Mouse (Mus musculus) heart, adult 18-20 months (tissue): ENCODE measurements around the gene Coq8b. TPM values are rescaled to one million over a fixed set of nuclear protein-coding genes. Genes with fewer than 3 reads are reported as not detected.
"Not testable (repeated sequence)": the region's sequence is repeated elsewhere in the genome, so short reads cannot be mapped to it uniquely, and the experiment has no call there.

Source experiments
- DNase-seq, 2 experiments: peaks; one replicate each; pipeline ENCODE4 v3.0.0; 2021 to 2022; ENCODE audit warnings: mixed read lengths in 1 of 2
- total RNA-seq, 2 experiments: library from RNA; stranded (reverse); gene quantifications; 2 replicates each; pipeline ENCODE4 v1.2.3; 2021

Coq8b gene
- total RNA-seq, 2 experiments from 2014 or later = 9.8 to 11.3 TPM

- DNase-seq = no peak
These were observed 4.0 kb upstream of the Coq8b start for GRCm38 (mm10) chr7:27228865-27229264.

DNA sequence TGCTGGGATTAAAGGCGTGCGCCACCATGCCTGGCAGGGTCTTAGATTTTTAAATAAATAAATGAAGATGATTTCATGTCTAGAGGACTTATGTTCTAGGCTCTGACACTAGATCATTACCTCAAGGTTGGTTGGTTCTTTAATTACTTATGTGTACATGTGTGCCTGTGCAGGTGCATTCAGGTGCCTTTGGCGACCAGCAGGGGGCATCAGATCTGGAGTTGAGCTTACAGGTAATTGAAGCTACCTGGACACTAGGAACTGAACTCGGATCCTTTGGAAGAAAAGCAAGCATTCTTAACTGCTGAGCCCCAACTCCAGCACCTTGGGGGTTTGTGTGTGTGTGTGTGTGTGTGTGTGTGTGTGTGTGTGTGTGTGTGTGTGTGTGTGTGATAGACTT, 2.0 kb upstream of the Coq8b start:
- DNase-seq = no peak

GRCm38 (mm10) chr7:27231693-27232331, 1.0 kb upstream of the Coq8b start:
- peak; percentile 70 to 81 for DNase-seq

GRCm38 (mm10) chr7:27233300-27233699, 477 bp downstream of the Coq8b start:
- no peak for DNase-seq

DNA sequence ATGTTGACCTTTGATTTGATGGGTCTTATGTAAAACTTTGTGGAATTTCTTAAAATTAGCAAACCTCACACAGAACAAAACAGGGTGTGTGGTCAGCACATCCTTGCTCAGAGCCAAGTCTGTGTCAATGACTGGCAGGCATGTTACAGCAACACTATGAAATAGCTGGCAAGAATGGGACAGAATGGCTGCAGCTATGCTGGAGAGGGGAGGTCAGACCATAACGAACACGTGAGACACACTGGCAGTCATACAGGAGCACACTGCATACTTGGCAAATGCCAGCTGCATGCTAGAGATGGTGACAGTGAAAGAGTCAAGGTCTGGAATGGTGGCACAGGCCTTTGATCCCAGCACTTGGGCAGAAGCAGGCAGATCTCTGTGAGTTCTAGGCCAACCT, 2.9 kb downstream of the Coq8b start:
- no peak for DNase-seq

- no peak for DNase-seq
These were observed 4.7 kb downstream of the Coq8b start for GRCm38 (mm10) chr7:27237527-27237926.

GRCm38 (mm10) chr7:27238568-27238967, 5.7 kb downstream of the Coq8b start:
- peak in 1 of 2 experiments; percentile 41 for DNase-seq

GRCm38 (mm10) chr7:27243211-27243610, 10.4 kb downstream of the Coq8b start:
- DNase-seq = no peak

DNA sequence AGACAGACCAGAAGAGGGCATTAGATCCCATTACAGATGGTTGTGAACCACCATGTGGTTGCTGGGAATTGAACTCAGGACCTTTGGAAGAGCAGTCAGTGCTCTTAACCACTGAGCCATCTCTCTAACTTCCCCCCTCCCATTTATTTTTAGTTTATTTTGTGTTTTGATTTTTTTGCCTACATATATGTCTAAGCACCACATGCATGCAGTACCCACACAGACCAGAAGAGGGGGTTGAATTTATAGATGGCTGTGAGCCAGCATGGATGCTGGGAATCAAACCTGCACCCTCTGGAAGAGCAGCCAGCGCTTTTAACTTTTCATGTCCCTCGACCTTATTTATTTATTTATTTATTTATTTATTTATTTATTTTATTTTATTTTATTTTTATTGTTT, 11.3 kb downstream of the Coq8b start:
- not testable (repeated sequence) for DNase-seq

GRCm38 (mm10) chr7:27249146-27249545, 16.3 kb downstream of the Coq8b start:
- peak in 1 of 2 experiments; percentile 37 for DNase-seq

DNA sequence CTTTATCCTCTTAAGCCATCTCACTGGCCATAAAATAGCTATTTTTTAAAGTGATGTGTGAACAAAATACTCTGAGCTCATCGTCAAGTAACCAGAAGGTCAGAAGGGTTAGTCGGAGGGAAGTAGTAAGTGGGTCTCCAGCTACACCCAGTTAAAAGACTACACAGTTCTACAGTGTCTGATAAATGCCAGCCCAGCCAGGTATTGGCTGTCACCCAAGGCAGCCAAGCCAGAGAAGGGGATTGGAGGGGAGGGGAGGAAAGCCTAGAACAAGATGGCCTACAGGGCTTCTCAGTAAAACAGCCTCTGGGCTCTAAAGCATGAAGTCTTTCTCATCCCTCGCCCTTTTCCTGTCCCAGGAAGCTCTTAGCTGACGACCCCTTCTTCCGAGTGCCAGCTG, 17.1 kb downstream of the Coq8b start:
- DNase-seq = no peak

DNA sequence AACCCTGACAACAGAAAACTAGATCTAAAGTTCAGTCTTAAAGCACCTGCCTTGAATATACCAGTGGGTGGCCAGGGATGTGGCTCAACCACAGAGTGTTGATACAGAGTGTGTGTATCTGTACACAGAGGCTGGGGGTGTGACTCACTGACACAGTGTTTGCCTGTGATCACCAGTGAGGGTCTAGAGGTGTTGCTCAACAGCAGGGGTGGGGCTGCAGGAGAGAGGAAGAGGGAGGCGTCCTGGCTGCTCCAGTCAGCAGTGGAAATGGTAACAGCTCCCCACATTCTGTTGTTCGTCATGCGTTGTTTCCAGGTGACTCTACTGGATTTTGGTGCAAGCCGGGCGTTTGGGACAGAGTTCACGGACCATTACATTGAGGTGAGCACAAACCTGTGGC, 19.1 kb downstream of the Coq8b start:
- DNase-seq = no peak

DNA sequence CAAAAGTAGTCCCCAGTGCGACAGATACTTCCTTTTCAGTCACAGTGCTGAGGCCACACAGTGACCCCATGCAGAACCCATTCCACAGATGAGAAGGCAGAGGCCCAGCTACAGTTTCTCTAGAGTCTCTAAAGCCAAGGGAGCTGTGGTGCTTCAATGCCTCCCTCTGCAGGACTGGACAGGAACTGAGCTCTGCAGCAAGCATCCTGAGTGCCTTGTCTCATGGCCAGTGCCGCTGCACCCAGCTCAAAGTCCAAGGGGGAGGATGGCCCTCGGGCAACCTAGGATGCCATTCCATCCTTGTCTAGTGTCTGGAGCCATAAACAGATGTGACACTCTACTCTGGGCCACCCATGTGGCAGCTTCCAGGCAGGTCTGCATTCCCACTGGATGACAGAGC, 22.9 kb downstream of the Coq8b start:
- DNase-seq = peak in 1 of 2 experiments; percentile 33

GRCm38 (mm10) chr7:27257046-27257851, 24.4 kb downstream of the Coq8b start:
- peak; percentile 47 to 64 for DNase-seq

DNA sequence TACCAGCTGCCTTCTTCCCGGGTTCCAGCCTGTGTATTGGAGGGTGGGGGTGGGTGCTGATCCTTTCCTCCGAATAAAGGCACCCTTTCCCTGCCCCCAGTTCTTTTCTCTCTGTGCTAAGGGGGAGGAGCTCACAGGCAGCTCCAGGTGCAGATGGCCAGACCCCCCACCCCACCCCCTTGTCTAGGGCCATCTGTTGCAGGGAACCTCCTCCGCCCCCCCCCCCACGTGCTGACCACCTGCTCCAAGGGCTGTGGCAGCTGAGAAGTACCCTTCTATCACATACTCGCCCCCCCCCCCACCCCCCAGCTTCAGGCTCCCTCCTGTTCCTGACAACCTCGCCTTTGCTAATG, 25.0 kb downstream of the Coq8b start:
- DNase-seq = no peak

DNA sequence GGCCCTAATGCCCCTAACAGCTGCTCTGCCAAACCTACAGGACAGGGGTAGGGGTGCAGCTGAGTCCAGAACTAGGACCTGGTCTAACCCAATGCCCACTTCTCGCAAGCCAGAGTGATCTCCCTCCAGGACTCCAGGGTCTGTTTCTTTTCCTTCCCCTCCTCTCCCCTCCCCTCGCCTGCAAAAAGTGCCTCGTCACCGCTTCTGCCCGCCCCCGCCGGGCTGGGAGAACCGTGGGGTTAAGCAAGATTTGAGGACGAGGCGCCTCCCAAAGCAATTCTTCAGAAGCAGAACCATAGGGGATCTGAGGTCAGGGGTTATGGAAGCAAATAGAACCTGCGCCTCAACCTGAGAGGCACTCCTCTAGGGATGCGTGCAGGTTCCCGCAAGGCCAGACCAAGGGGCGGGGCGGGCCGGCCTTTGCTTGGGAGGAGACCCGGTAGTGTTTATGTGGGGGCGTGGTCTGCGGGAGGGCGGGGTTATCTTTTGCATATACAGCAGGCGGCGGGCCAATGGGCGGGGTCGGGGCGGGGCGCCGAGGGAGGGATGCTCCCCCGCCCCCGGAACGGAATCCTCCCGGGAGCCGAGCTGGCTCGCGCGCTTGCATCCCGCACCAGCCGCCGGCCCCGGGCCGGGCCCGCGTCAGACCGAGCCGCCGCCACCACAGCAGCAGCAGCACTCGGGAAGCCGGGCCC, 25.5 kb downstream of the Coq8b start, which contains the start of gene Numbl:
Gene Numbl (plus strand): TSS at position 229 of the 695 bp plus-strand sequence.
- peak; percentile 93 to 96 for DNase-seq

DNA sequence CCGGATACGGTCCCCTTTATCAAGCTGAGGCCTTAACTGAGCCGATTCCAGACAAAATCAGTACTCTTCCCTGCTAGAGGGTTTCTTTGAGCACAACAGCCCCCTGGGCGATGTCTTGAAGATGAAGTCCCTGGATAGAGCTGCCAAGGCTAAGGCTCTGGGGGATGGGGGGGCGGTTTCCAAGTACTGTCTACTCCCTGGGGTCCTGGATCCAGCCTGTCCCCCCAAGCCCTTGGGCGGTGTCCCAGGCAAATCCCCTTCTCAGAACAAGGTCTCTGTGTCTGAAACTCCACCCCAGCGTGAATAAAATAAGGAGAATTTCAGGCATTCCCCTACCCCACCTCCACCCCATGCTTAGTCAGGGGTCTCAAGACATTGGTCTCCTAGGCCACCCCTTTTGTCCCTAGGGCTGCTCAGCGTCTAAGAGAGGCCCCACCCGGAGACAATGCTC, 26.5 kb downstream of the Coq8b start:
- DNase-seq = peak in 1 of 2 experiments; percentile 49

- DNase-seq = no peak
These were observed 26.9 kb downstream of the Coq8b start for GRCm38 (mm10) chr7:27259771-27260170.

DNA sequence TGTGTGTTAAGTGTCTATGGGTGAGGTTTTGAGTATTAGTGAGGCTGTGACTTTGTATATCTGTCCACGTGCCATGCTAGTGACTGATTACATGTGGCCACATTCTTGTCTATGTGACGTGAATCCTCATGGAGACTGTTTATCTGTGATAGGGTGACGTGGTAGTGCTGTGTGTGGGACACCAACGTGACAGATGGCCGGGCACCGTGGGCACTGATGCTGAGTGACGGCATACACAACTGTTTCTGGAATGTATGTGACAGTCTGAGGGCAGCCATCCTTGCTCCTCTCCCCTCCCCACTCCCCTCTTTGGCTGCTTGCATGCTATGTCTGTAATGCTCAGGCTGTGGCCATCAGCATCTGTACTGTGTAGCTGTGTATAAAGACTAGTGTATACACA, 28.0 kb downstream of the Coq8b start:
- no peak for DNase-seq

DNA sequence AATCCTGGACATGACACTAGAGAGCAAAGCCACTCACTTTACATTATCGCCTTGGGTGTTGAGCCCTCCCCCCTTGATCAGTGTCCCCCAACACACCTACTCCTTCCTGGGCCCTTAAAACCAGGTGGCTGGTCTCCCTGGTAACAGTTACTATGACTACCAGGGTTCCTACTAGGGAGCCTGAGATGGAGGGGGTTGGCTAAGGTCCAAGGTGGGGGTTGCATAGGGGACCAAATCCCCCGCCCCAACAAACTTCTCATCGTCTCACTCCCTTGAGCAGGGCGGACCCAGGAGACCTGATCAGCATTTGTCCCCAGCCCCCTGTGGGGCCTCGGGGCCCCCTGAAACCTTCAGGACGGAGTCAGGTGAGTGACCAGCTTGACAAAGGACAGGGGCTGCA, 29.1 kb downstream of the Coq8b start:
- DNase-seq = no peak

DNA sequence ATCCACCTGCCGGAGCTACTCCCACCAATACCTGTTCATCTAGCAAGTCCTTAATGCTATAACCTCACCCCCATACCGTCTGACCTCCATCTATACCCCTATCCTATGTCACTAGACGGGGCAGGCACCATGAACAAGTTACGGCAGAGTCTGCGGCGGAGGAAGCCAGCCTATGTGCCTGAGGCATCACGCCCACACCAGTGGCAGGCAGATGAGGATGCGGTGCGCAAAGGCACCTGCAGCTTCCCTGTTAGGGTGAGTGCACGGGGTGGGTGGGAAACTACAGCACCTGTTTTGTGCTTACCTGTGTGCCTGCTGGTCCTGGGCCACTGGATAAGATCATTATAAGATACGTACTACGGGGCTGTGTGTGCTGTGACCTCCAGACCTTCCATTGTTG, 31.9 kb downstream of the Coq8b start:
- DNase-seq = no peak

DNA sequence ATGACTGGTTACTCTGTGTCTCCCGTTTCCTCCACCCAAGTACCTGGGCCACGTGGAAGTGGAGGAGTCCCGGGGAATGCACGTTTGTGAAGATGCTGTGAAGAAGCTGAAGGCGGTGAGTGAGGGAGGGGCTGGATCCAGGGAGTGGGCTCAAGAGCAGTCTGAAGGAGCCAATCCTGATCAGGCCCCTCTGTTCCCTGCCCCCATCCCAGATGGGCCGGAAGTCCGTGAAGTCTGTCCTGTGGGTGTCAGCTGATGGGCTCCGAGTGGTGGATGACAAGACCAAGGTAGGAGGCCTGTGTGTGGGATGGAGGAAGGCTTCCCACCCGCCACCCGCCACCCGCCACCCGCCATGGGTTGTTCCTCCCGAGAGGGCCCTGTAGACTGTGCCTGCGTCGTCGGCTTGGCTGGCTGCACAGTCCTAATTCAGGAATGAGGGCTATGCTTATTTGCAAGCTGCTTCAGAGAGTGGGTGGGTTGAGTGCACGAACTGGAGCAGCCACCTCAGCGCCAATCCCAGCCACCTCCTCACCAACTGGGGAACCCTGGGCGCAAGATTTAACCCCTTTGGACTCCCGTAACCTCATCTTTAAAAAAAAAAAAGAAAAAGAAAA, 33.8 kb downstream of the Coq8b start:
- DNase-seq = no peak

GRCm38 (mm10) chr7:27271423-27271822, 38.6 kb downstream of the Coq8b start:
- DNase-seq = no peak
